Mouse (Mus musculus) activated CD4-positive, CD25-positive, alpha-beta regulatory T cell, adult 4 months (primary cell): ENCODE data around the gene Rbfox2. TPM values are rescaled to one million over a fixed set of nuclear protein-coding genes. Genes with fewer than 3 reads are reported as not detected.

ENCODE experiments used
- ATAC-seq: one replicate; pipeline ENCODE4 v1.8.0; 2017
- polyA plus RNA-seq, 2 experiments: library from polyadenylated mRNA; unstranded; fragments of 100-300 nt; shearing (Covaris generic); gene quantifications; one replicate each; pipeline ENCODE4 v1.2.1; 2017

The Rbfox2 gene
- polyA plus RNA-seq, 2 experiments from 2014 or later: 0.05 TPM; not detected in 1

- no peak for ATAC-seq
Observed at GRCm38 (mm10) chr15:77226831-77227354, 79.9 kb downstream of the Rbfox2 start.

GRCm38 (mm10) chr15:77225858-77226257, 80.9 kb downstream of the Rbfox2 start:
- ATAC-seq: no peak

- no peak for ATAC-seq
Observed at GRCm38 (mm10) chr15:77225274-77225673, 81.5 kb downstream of the Rbfox2 start.

- no peak for ATAC-seq
Observed at GRCm38 (mm10) chr15:77220833-77221232, 86.0 kb downstream of the Rbfox2 start.

GRCm38 (mm10) chr15:77220137-77220536, 86.7 kb downstream of the Rbfox2 start:
- no peak for ATAC-seq

- ATAC-seq: no peak
Observed at GRCm38 (mm10) chr15:77219571-77219970, 87.2 kb downstream of the Rbfox2 start.

- ATAC-seq: no peak
Observed at GRCm38 (mm10) chr15:77218007-77218406, 88.8 kb downstream of the Rbfox2 start.

- ATAC-seq: no peak
Observed at GRCm38 (mm10) chr15:77217523-77217922, 89.3 kb downstream of the Rbfox2 start.

GRCm38 (mm10) chr15:77216704-77217103, 90.1 kb downstream of the Rbfox2 start:
- no peak for ATAC-seq

GRCm38 (mm10) chr15:77215178-77215800, 91.5 kb downstream of the Rbfox2 start:
- ATAC-seq: no peak

GRCm38 (mm10) chr15:77214410-77215107, 92.2 kb downstream of the Rbfox2 start:
- ATAC-seq: no peak

- no peak for ATAC-seq
Observed at GRCm38 (mm10) chr15:77213829-77214228, 93.0 kb downstream of the Rbfox2 start.

- no peak for ATAC-seq
Observed at GRCm38 (mm10) chr15:77212818-77213217, 94.0 kb downstream of the Rbfox2 start.

- no peak for ATAC-seq
Observed at GRCm38 (mm10) chr15:77212217-77212757, 94.5 kb downstream of the Rbfox2 start.

GRCm38 (mm10) chr15:77206996-77207395, 99.8 kb downstream of the Rbfox2 start:
- no peak for ATAC-seq

GRCm38 (mm10) chr15:77204951-77205350, 101.9 kb downstream of the Rbfox2 start:
- ATAC-seq: no peak

- ATAC-seq: no peak
Observed at GRCm38 (mm10) chr15:77203255-77203981, 103.4 kb downstream of the Rbfox2 start.

- no peak for ATAC-seq
Observed at GRCm38 (mm10) chr15:77202881-77203254, 103.9 kb downstream of the Rbfox2 start.

GRCm38 (mm10) chr15:77202223-77202622, 104.6 kb downstream of the Rbfox2 start:
- ATAC-seq: no peak

- ATAC-seq: no peak
Observed at GRCm38 (mm10) chr15:77196827-77197226, 110.0 kb downstream of the Rbfox2 start.

- no peak for ATAC-seq
Observed at GRCm38 (mm10) chr15:77196001-77196400, 110.8 kb downstream of the Rbfox2 start.

GRCm38 (mm10) chr15:77192154-77192935, 114.5 kb downstream of the Rbfox2 start:
- no peak for ATAC-seq
